Mouse (Mus musculus) myocyte (in vitro differentiated cells): ENCODE results near the gene Plpp7.

ENCODE experiments used
- MYOD1 ChIP-seq, 3 experiments: IDR thresholded peaks; one replicate each; pipeline ENCODE4 v1.6.1; 2011; ENCODE audit warnings: control low read depth in 2 of 3, low read depth in 2 of 3, mild to moderate bottlenecking in 2 of 3, moderate library complexity in 1 of 3; ENCODE audit not compliant: insufficient read length in 2 of 3, control insufficient read depth in 1 of 3
- POLR2A ChIP-seq: IDR thresholded peaks from one replicate; pipeline ENCODE4 v1.6.1; 2011; ENCODE audit warnings: low read depth, mild to moderate bottlenecking, control low read depth, moderate library complexity; ENCODE audit not compliant: insufficient read length
- POLR2AphosphoS2 ChIP-seq: IDR thresholded peaks from one replicate; pipeline ENCODE4 v1.6.1; 2011; ENCODE audit warnings: low read depth, control low read depth; ENCODE audit not compliant: insufficient read length

- no peak for TF ChIP-seq POLR2A
- TF ChIP-seq MYOD1 (IDR thresholded peaks at IDR 0.05; ENCODE audit: control insufficient read depth in 1 of 3, insufficient read length in 2 of 3, low read depth in 2 of 3), result no peak
- TF ChIP-seq POLR2AphosphoS2, result no peak
Measured at GRCm38 (mm10) chr2:32066005-32066404, 29.3 kb upstream of the Plpp7 start.
